Mouse (Mus musculus) natural killer cell, adult 2 months (primary cell): ENCODE data around the gene Zmiz1.

Source experiments
- DNase-seq, 2 experiments: peaks; one replicate each; pipeline ENCODE4 v3.0.0; 2022; ENCODE audit warnings: low spot score in 2 of 2

The Zmiz1 gene

GRCm38 (mm10) chr14:25588946-25589937 is 130.3 kb downstream of the Zmiz1 start:
- DNase-seq: no peak

- no peak for DNase-seq
Observed at GRCm38 (mm10) chr14:25591000-25591399, 132.0 kb downstream of the Zmiz1 start.

GRCm38 (mm10) chr14:25591426-25591825 is 132.4 kb downstream of the Zmiz1 start:
- DNase-seq: no peak

- no peak for DNase-seq
Observed at GRCm38 (mm10) chr14:25592522-25592921, 133.5 kb downstream of the Zmiz1 start.

- DNase-seq: peak in 1 of 2 experiments; percentile 74
Observed at GRCm38 (mm10) chr14:25593876-25594275, 134.9 kb downstream of the Zmiz1 start.

GRCm38 (mm10) chr14:25594611-25595010 is 135.6 kb downstream of the Zmiz1 start:
- DNase-seq: no peak

- DNase-seq: no peak
Observed at GRCm38 (mm10) chr14:25598960-25599359, 140.0 kb downstream of the Zmiz1 start.

GRCm38 (mm10) chr14:25599934-25600333 is 140.9 kb downstream of the Zmiz1 start:
- no peak for DNase-seq

- DNase-seq: peak in 1 of 2 experiments; percentile 39
Observed at GRCm38 (mm10) chr14:25600358-25600757, 141.4 kb downstream of the Zmiz1 start.

GRCm38 (mm10) chr14:25600951-25601350 is 142.0 kb downstream of the Zmiz1 start:
- no peak for DNase-seq

GRCm38 (mm10) chr14:25602018-25602417 is 143.0 kb downstream of the Zmiz1 start:
- DNase-seq: no peak

- no peak for DNase-seq
Observed at GRCm38 (mm10) chr14:25604395-25605142, 145.6 kb downstream of the Zmiz1 start.

- peak; percentile 44 to 45 for DNase-seq
Observed at GRCm38 (mm10) chr14:25606372-25607140, 147.6 kb downstream of the Zmiz1 start.

GRCm38 (mm10) chr14:25607141-25607967 is 148.4 kb downstream of the Zmiz1 start:
- peak in 1 of 2 experiments; percentile 32 for DNase-seq

GRCm38 (mm10) chr14:25607968-25608491 is 149.0 kb downstream of the Zmiz1 start:
- peak; percentile 35 to 46 for DNase-seq

- DNase-seq: no peak
Observed at GRCm38 (mm10) chr14:25608618-25609017, 149.6 kb downstream of the Zmiz1 start.

- DNase-seq: peak; percentile 35 to 45
Observed at GRCm38 (mm10) chr14:25609355-25609754, 150.4 kb downstream of the Zmiz1 start.

GRCm38 (mm10) chr14:25610396-25611158 is 151.6 kb downstream of the Zmiz1 start:
- DNase-seq: no peak

GRCm38 (mm10) chr14:25611159-25611697 is 152.2 kb downstream of the Zmiz1 start:
- DNase-seq: no peak
